Mouse (Mus musculus): ENCODE data around the gene H2al1e. TPM values are rescaled to one million over a fixed set of nuclear protein-coding genes. Genes with fewer than 3 reads are reported as not detected.
A peak's percentile ranks its signal among the peaks of the same experiment; 100 is the strongest.
"Not testable (repeated sequence)": the region's sequence is repeated elsewhere in the genome, so short reads cannot be mapped to it uniquely, and the experiment has no call there.

The H2al1e gene
- not detected for total RNA-seq (2021)

- intact Hi-C loops (cut with DNase I); DNase-seq (ENCODE audit: low spot score in 2 of 2): not testable (repeated sequence)
These were observed at the start of gene H2al1e for GRCm38 (mm10) chrX:11311634-11312033. H2al1e (plus strand) TSS chrX:11311934.

GRCm38 (mm10) chrX:11264918-11265317 lies 46.8 kb upstream of the H2al1e start:
- intact Hi-C loops (cut with DNase I), result no loop called here
- no peak for DNase-seq (ENCODE audit: low spot score in 2 of 2)

- intact Hi-C loops (cut with DNase I), result no loop called here
- DNase-seq (ENCODE audit: low spot score in 2 of 2), result no peak
These were observed 43.9 kb upstream of the H2al1e start for GRCm38 (mm10) chrX:11267791-11268190.

GRCm38 (mm10) chrX:11269074-11269473 lies 42.7 kb upstream of the H2al1e start:
- intact Hi-C loops (cut with DNase I), result no loop called here

GRCm38 (mm10) chrX:11273190-11273589 lies 38.5 kb upstream of the H2al1e start:
- no peak for DNase-seq (ENCODE audit: low spot score in 2 of 2)
- intact Hi-C loops (cut with DNase I), result no loop called here

More at GRCm38 (mm10) chrX:11269074-11269473, 42.7 kb upstream of the H2al1e start:
- DNase-seq (ENCODE audit: low spot score in 2 of 2), result peak in 1 of 2 experiments; percentile 4

GRCm38 (mm10) chrX:11277083-11277482 lies 34.7 kb upstream of the H2al1e start:
- intact Hi-C loops (cut with DNase I), result no loop called here
- DNase-seq (ENCODE audit: low spot score in 2 of 2), result no peak

- intact Hi-C loops (cut with DNase I), result no loop called here
- no peak for DNase-seq (ENCODE audit: low spot score in 2 of 2)
These were observed 31.0 kb upstream of the H2al1e start for GRCm38 (mm10) chrX:11280741-11281140.

GRCm38 (mm10) chrX:11288306-11288882 lies 23.3 kb upstream of the H2al1e start:
- intact Hi-C loops (cut with DNase I), result no loop called here
- DNase-seq (ENCODE audit: low spot score in 2 of 2), result no peak

GRCm38 (mm10) chrX:11289244-11289643 lies 22.5 kb upstream of the H2al1e start:
- DNase-seq (ENCODE audit: low spot score in 2 of 2), result no peak
- intact Hi-C loops (cut with DNase I), result no loop called here

- intact Hi-C loops (cut with DNase I); DNase-seq (ENCODE audit: low spot score in 2 of 2): not testable (repeated sequence)
These were observed 12.8 kb upstream of the H2al1e start, which contains the start of gene H2al1a for GRCm38 (mm10) chrX:11298957-11299356. H2al1a (plus strand) TSS chrX:11299257.

- intact Hi-C loops (cut with DNase I); DNase-seq (ENCODE audit: low spot score in 2 of 2): not testable (repeated sequence)
These were observed 9.6 kb upstream of the H2al1e start, which contains the start of gene H2al1b for GRCm38 (mm10) chrX:11302132-11302531. H2al1b (plus strand) TSS chrX:11302432.

- intact Hi-C loops (cut with DNase I); DNase-seq (ENCODE audit: low spot score in 2 of 2): not testable (repeated sequence)
These were observed 6.4 kb upstream of the H2al1e start, which contains the start of gene H2al1c for GRCm38 (mm10) chrX:11305355-11305754. H2al1c (plus strand) TSS chrX:11305655.

GRCm38 (mm10) chrX:11308524-11308923 lies 3.2 kb upstream of the H2al1e start, which contains the start of gene H2al1d:
H2al1d (plus strand) TSS chrX:11308824.
- intact Hi-C loops (cut with DNase I); DNase-seq (ENCODE audit: low spot score in 2 of 2): not testable (repeated sequence)

- DNase-seq (ENCODE audit: low spot score in 2 of 2); intact Hi-C loops (cut with DNase I): not testable (repeated sequence)
These were observed 3.1 kb downstream of the H2al1e start, which contains the start of gene H2al1f for GRCm38 (mm10) chrX:11314858-11315257. H2al1f (plus strand) TSS chrX:11315158.

GRCm38 (mm10) chrX:11317956-11318355 lies 6.2 kb downstream of the H2al1e start, which contains the start of gene H2al1g:
H2al1g (plus strand) TSS chrX:11318256.
- intact Hi-C loops (cut with DNase I), result not testable (repeated sequence)

GRCm38 (mm10) chrX:11321192-11321591 lies 9.5 kb downstream of the H2al1e start, which contains the start of gene H2al1h:
H2al1h (plus strand) TSS chrX:11321492.
- intact Hi-C loops (cut with DNase I); DNase-seq (ENCODE audit: low spot score in 2 of 2): not testable (repeated sequence)

More at GRCm38 (mm10) chrX:11317956-11318355, 6.2 kb downstream of the H2al1e start, which contains the start of gene H2al1g:
- not testable (repeated sequence) for DNase-seq (ENCODE audit: low spot score in 2 of 2)

GRCm38 (mm10) chrX:11324359-11324758 lies 12.6 kb downstream of the H2al1e start, which contains the start of gene H2al1i:
H2al1i (plus strand) TSS chrX:11324659.
- DNase-seq (ENCODE audit: low spot score in 2 of 2); intact Hi-C loops (cut with DNase I): not testable (repeated sequence)

- intact Hi-C loops (cut with DNase I); DNase-seq (ENCODE audit: low spot score in 2 of 2): not testable (repeated sequence)
These were observed 15.8 kb downstream of the H2al1e start, which contains the start of gene H2al1j for GRCm38 (mm10) chrX:11327522-11327921. H2al1j (plus strand) TSS chrX:11327822.

GRCm38 (mm10) chrX:11345762-11346161 lies 34.0 kb downstream of the H2al1e start:
- intact Hi-C loops (cut with DNase I), result no loop called here
- DNase-seq (ENCODE audit: low spot score in 2 of 2), result no peak

- intact Hi-C loops (cut with DNase I), result no loop called here
- no peak for DNase-seq (ENCODE audit: low spot score in 2 of 2)
These were observed 35.0 kb downstream of the H2al1e start for GRCm38 (mm10) chrX:11346756-11347155.

- intact Hi-C loops (cut with DNase I), result no loop called here
These were observed 49.1 kb downstream of the H2al1e start for GRCm38 (mm10) chrX:11360823-11361222.

More at GRCm38 (mm10) chrX:11360823-11361222, 49.1 kb downstream of the H2al1e start:
- no peak for DNase-seq (ENCODE audit: low spot score in 2 of 2)
